Mouse (Mus musculus) heart, postnatal 0 days (tissue): Measurements from ENCODE around the gene Dock3. TPM values are rescaled to one million over a fixed set of nuclear protein-coding genes. Genes with fewer than 3 reads are reported as not detected.

Source experiments
- ATAC-seq: fragments of 200-750 bp; cut with Nextera tagmentation; 2 replicates; pipeline ENCODE4 v1.8.0; 2017; ENCODE audit warnings: low read depth, moderate number of reproducible peaks, moderate library complexity; ENCODE audit not compliant: insufficient read depth
- DNase-seq: peaks from one replicate; pipeline ENCODE4 v3.0.0-alpha.2; 2016; ENCODE audit warnings: low spot score
- H3K27ac ChIP-seq: fragments of 300-500 bp; sonication (generic); 2 replicates; pipeline ENCODE4 v1.5.1; 2014; ENCODE audit warnings: low read depth, mild to moderate bottlenecking
- H3K27me3 ChIP-seq: fragments of 300-500 bp; sonication (generic); 2 replicates; pipeline ENCODE4 v1.6.1; 2014; ENCODE audit warnings: low read length, mixed read lengths; ENCODE audit not compliant: control insufficient read depth, insufficient read depth
- H3K36me3 ChIP-seq: fragments of 300-500 bp; sonication (generic); replicated peaks from 2 replicates; pipeline ENCODE4 v1.6.1; 2014; ENCODE audit warnings: low read length, mixed read lengths; ENCODE audit not compliant: control insufficient read depth, insufficient read depth
- H3K4me1 ChIP-seq: fragments of 300-500 bp; sonication (generic); 2 replicates; pipeline ENCODE4 v1.6.1; 2014; ENCODE audit warnings: antibody characterized with exemption; ENCODE audit not compliant: control insufficient read depth, insufficient read depth
- H3K4me2 ChIP-seq: fragments of 300-500 bp; sonication (generic); 2 replicates; pipeline ENCODE4 v1.6.1; 2014; ENCODE audit warnings: low read depth, mild to moderate bottlenecking, low read length, moderate library complexity
- H3K4me3 ChIP-seq: fragments of 300-500 bp; sonication (generic); 2 replicates; pipeline ENCODE4 v1.5.1; 2014; ENCODE audit warnings: low read depth, low read length
- H3K9ac ChIP-seq: fragments of 300-500 bp; sonication (generic); replicated peaks from 2 replicates; pipeline ENCODE4 v1.6.1; 2014; ENCODE audit warnings: low read depth, low read length, mixed read lengths
- H3K9me3 ChIP-seq: fragments of 300-500 bp; sonication (generic); replicated peaks from 2 replicates; pipeline ENCODE4 v1.6.1; 2016; ENCODE audit warnings: low read length; ENCODE audit not compliant: control insufficient read depth
- CTCF ChIP-seq: IDR thresholded peaks from 2 replicates; pipeline ENCODE4 v1.5.1; 2016; ENCODE audit warnings: antibody characterized with exemption, control low read depth, low read depth
- EP300 ChIP-seq: IDR thresholded peaks from 2 replicates; pipeline ENCODE4 v1.6.1; 2016; ENCODE audit warnings: antibody characterized with exemption, low read depth
- whole genome bisulfite sequencing: fragments of 180-500 bp; shearing (Covaris S2); extraction: QIAGEN DNeasy Blood & Tissue Kit; methylation state at CpG from one replicate; pipeline ENCODE4 v1.1.7; 2014; 5-methylcytosine and 5-hydroxymethylcytosine counted together
- polyA plus RNA-seq: library from polyadenylated mRNA; unstranded; fragments of >200 nt; fragmentation: Nextera tagmentation; extraction: Ambion mirVana; gene quantifications from 2 replicates; pipeline ENCODE4 v1.2.1, GENCODE M21; 2015
- total RNA-seq: library from RNA; depleted of rRNA; stranded (reverse); fragments of >200 nt; gene quantifications from 2 replicates; pipeline ENCODE4 v1.2.3, GENCODE M21; 2014; ENCODE audit warnings: low replicate concordance

Dock3 gene
- total and polyA plus RNA-seq, 2 experiments from 2014 or later: 0.16 to 11.6 TPM

GRCm38 (mm10) chr9:107278126-107278525 lies 46.4 kb upstream of the Dock3 start:
- no peaks in the 10 kb centered on the region for H3K9me3 ChIP-seq
- WGBS: 57% methylated on average over 4 of the region's 4 CpGs
- no peaks in the 10 kb centered on the region for H3K27me3 ChIP-seq
- no peak overlapping the region for H3K4me3 ChIP-seq
- ATAC-seq (no peak), DNase-seq (no peak)
- no peak overlapping the region for H3K27ac ChIP-seq
- TF ChIP-seq EP300 (no peak), CTCF (peak; percentile 34)
- H3K36me3 ChIP-seq: no peaks in the 10 kb centered on the region
- no peak overlapping the region for H3K9ac ChIP-seq
- peaks cover 20% of the 10 kb centered on the region for H3K4me1 ChIP-seq
- no peak overlapping the region for H3K4me2 ChIP-seq

GRCm38 (mm10) chr9:107277603-107278002 lies 45.9 kb upstream of the Dock3 start:
- 86% methylated on average over 7 of the region's 7 CpGs for WGBS

GRCm38 (mm10) chr9:107275710-107276109 lies 44.0 kb upstream of the Dock3 start:
- H3K9ac ChIP-seq: no peak overlapping the region
- ATAC-seq: no peak
- DNase-seq: no peak
- H3K27ac ChIP-seq: no peak overlapping the region
- H3K27me3 ChIP-seq: no peaks in the 10 kb centered on the region
- no peaks in the 10 kb centered on the region for H3K9me3 ChIP-seq
- TF ChIP-seq EP300: no peak
- TF ChIP-seq CTCF: no peak
- H3K4me1 ChIP-seq: peaks cover 26% of the 10 kb centered on the region
- WGBS: 71% methylated on average over 5 of the region's 5 CpGs
- no peak overlapping the region for H3K4me2 ChIP-seq
- no peak overlapping the region for H3K4me3 ChIP-seq
- H3K36me3 ChIP-seq: no peaks in the 10 kb centered on the region

More at GRCm38 (mm10) chr9:107277603-107278002, 45.9 kb upstream of the Dock3 start:
- peaks cover 20% of the 10 kb centered on the region for H3K4me1 ChIP-seq
- no peak for TF ChIP-seq CTCF
- TF ChIP-seq EP300: no peak
- no peaks in the 10 kb centered on the region for H3K36me3 ChIP-seq
- no peak overlapping the region for H3K4me2 ChIP-seq
- no peak overlapping the region for H3K27ac ChIP-seq
- H3K27me3 ChIP-seq: no peaks in the 10 kb centered on the region
- no peak for ATAC-seq
- no peak overlapping the region for H3K4me3 ChIP-seq
- H3K9me3 ChIP-seq: no peaks in the 10 kb centered on the region
- H3K9ac ChIP-seq: no peak overlapping the region
- no peak for DNase-seq

GRCm38 (mm10) chr9:107274751-107275150 lies 43.0 kb upstream of the Dock3 start:
- no peak for ATAC-seq

GRCm38 (mm10) chr9:107273184-107273583 lies 41.5 kb upstream of the Dock3 start:
- Histone ChIP-seq H3K9ac (no peak overlapping the region), H3K27me3 (no peaks in the 10 kb centered on the region), H3K4me1 (peaks cover 6% of the 10 kb centered on the region; the same call in 1 of the 2 replicates), H3K27ac (no peak overlapping the region), H3K4me2 (no peak overlapping the region), H3K36me3 (no peaks in the 10 kb centered on the region), H3K4me3 (no peak overlapping the region), H3K9me3 (no peaks in the 10 kb centered on the region)
- TF ChIP-seq CTCF: no peak
- no peak for TF ChIP-seq EP300
- no peak for DNase-seq
- WGBS: 51% methylated on average over 10 of the region's 10 CpGs
- no peak for ATAC-seq

More at GRCm38 (mm10) chr9:107274751-107275150, 43.0 kb upstream of the Dock3 start:
- no peaks in the 10 kb centered on the region for H3K9me3 ChIP-seq
- TF ChIP-seq CTCF: no peak
- no peak for TF ChIP-seq EP300
- H3K4me2 ChIP-seq: no peak overlapping the region
- H3K4me3 ChIP-seq: no peak overlapping the region
- WGBS: 79% methylated on average over 6 of the region's 6 CpGs
- H3K36me3 ChIP-seq: no peaks in the 10 kb centered on the region
- no peak overlapping the region for H3K27ac ChIP-seq
- DNase-seq: no peak
- no peak overlapping the region for H3K9ac ChIP-seq
- H3K27me3 ChIP-seq: no peaks in the 10 kb centered on the region
- H3K4me1 ChIP-seq: peaks cover 17% of the 10 kb centered on the region

- DNase-seq (no peak), ATAC-seq (peak; percentile 36; the same call in 1 of the 2 replicates)
- no peaks in the 10 kb centered on the region for H3K36me3 ChIP-seq
- no peaks in the 10 kb centered on the region for H3K9me3 ChIP-seq
- TF ChIP-seq EP300: no peak
- no peak for TF ChIP-seq CTCF
- no peak overlapping the region for H3K9ac ChIP-seq
- WGBS: 30% methylated on average over 4 of the region's 4 CpGs
- no peak overlapping the region for H3K4me2 ChIP-seq
- H3K4me1 ChIP-seq: peaks cover 6% of the 10 kb centered on the region; the same call in 1 of the 2 replicates
- no peak overlapping the region for H3K27ac ChIP-seq
- H3K27me3 ChIP-seq: no peaks in the 10 kb centered on the region
- no peak overlapping the region for H3K4me3 ChIP-seq
Measured at GRCm38 (mm10) chr9:107272284-107272683, 40.6 kb upstream of the Dock3 start.
